Mouse (Mus musculus) hindbrain, embryonic 10.5 days (tissue): ENCODE measurements around the gene Zbtb25. TPM values are rescaled to one million over a fixed set of nuclear protein-coding genes. Genes with fewer than 3 reads are reported as not detected.

Experiments used
- DNase-seq: peaks from one replicate; pipeline ENCODE4 v3.0.0-alpha.2; 2017; ENCODE audit warnings: low spot score
- H3K27ac ChIP-seq: fragments of 300-500 bp; sonication (generic); 2 replicates; pipeline ENCODE4 v1.5.1; 2016; ENCODE audit warnings: mild to moderate bottlenecking, moderate library complexity
- H3K27me3 ChIP-seq: fragments of 300-500 bp; sonication (generic); 2 replicates; pipeline ENCODE4 v1.6.1; 2016; ENCODE audit warnings: mild to moderate bottlenecking; ENCODE audit not compliant: poor library complexity, insufficient read depth, severe bottlenecking
- H3K36me3 ChIP-seq: fragments of 300-500 bp; sonication (generic); 2 replicates; pipeline ENCODE4 v1.6.1; 2016; ENCODE audit warnings: mild to moderate bottlenecking, moderate library complexity
- H3K4me1 ChIP-seq: fragments of 300-500 bp; sonication (generic); replicated peaks from 2 replicates; pipeline ENCODE4 v1.6.1; 2016; ENCODE audit warnings: mild to moderate bottlenecking
- H3K4me3 ChIP-seq: fragments of 300-500 bp; sonication (generic); 2 replicates; pipeline ENCODE4 v1.5.1; 2016; ENCODE audit warnings: mild to moderate bottlenecking, moderate library complexity
- H3K9me3 ChIP-seq: fragments of 300-500 bp; sonication (generic); 2 replicates; pipeline ENCODE4 v1.6.1; 2016; ENCODE audit warnings: mild to moderate bottlenecking, moderate library complexity
- WGBS: fragments of 180-500 bp; shearing (Covaris S2); methylation state at CpG from one replicate; pipeline ENCODE4 v1.1.7; 2016; 5-methylcytosine and 5-hydroxymethylcytosine counted together
- polyA plus RNA-seq: library from polyadenylated mRNA; unstranded; fragments of >200 nt; fragmentation: Nextera tagmentation; extraction: Ambion mirVana; gene quantifications from 2 replicates; pipeline ENCODE4 v1.2.1, GENCODE M21; 2016

The Zbtb25 gene
- polyA plus RNA-seq, 1 experiment from 2014 or later, result 17.9 TPM

- H3K4me1 ChIP-seq, result peaks cover 3% of the 10 kb centered on the region; the same call in 1 of the 2 replicates
- H3K27me3 ChIP-seq, result no peaks in the 10 kb centered on the region
- WGBS, result 48% methylated on average over 1 of the region's 1 CpGs
- no peak overlapping the region for H3K27ac ChIP-seq
- H3K4me3 ChIP-seq, result no peak overlapping the region
- no peaks in the 10 kb centered on the region for H3K9me3 ChIP-seq
- peaks cover 26% of the 10 kb centered on the region for H3K36me3 ChIP-seq
- DNase-seq, result no peak
Observed at GRCm38 (mm10) chr12:76360868-76361267, 8.5 kb downstream of the Zbtb25 start.

- H3K4me3 ChIP-seq, result no peak overlapping the region
- no peak overlapping the region for H3K27ac ChIP-seq
- DNase-seq, result no peak
- no peaks in the 10 kb centered on the region for H3K4me1 ChIP-seq
- H3K36me3 ChIP-seq, result peaks cover 72% of the 10 kb centered on the region
- no peaks in the 10 kb centered on the region for H3K27me3 ChIP-seq
- H3K9me3 ChIP-seq, result no peaks in the 10 kb centered on the region
- 77% methylated on average over 8 of the region's 8 CpGs for WGBS
Observed at GRCm38 (mm10) chr12:76349680-76350220, 19.7 kb downstream of the Zbtb25 start.

- H3K4me1 ChIP-seq, result no peaks in the 10 kb centered on the region
- no peaks in the 10 kb centered on the region for H3K9me3 ChIP-seq
- 80% methylated on average over 6 of the region's 6 CpGs for WGBS
- H3K36me3 ChIP-seq, result peaks cover 56% of the 10 kb centered on the region
- no peak for DNase-seq
- H3K27ac ChIP-seq, result no peak overlapping the region
- H3K27me3 ChIP-seq, result no peaks in the 10 kb centered on the region
- H3K4me3 ChIP-seq, result no peak overlapping the region
Observed at GRCm38 (mm10) chr12:76345759-76346455, 23.5 kb downstream of the Zbtb25 start.

- 13% methylated on average over 4 of the region's 4 CpGs for whole genome bisulfite sequencing
- Histone ChIP-seq H3K9me3 (no peaks in the 10 kb centered on the region), H3K36me3 (peaks cover 18% of the 10 kb centered on the region), H3K27ac (no peak overlapping the region), H3K27me3 (no peaks in the 10 kb centered on the region), H3K4me1 (no peaks in the 10 kb centered on the region), H3K4me3 (no peak overlapping the region)
- DNase-seq, result peak; percentile 18
Observed at GRCm38 (mm10) chr12:76341080-76341479, 28.3 kb downstream of the Zbtb25 start.

- Histone ChIP-seq H3K27ac (no peak overlapping the region), H3K36me3 (no peaks in the 10 kb centered on the region), H3K9me3 (no peaks in the 10 kb centered on the region), H3K4me1 (no peaks in the 10 kb centered on the region), H3K4me3 (no peak overlapping the region), H3K27me3 (no peaks in the 10 kb centered on the region)
- 86% methylated on average over 17 of the region's 17 CpGs for WGBS
- DNase-seq, result no peak
Observed at GRCm38 (mm10) chr12:76336111-76336965, 33.1 kb downstream of the Zbtb25 start.

- H3K27ac ChIP-seq, result no peak overlapping the region
- WGBS, result 86% methylated on average over 5 of the region's 5 CpGs
- no peak overlapping the region for H3K4me3 ChIP-seq
Observed at GRCm38 (mm10) chr12:76335641-76336040, 33.8 kb downstream of the Zbtb25 start.

GRCm38 (mm10) chr12:76333688-76334087, 35.7 kb downstream of the Zbtb25 start:
- Histone ChIP-seq H3K27me3 (no peaks in the 10 kb centered on the region), H3K4me1 (no peaks in the 10 kb centered on the region), H3K4me3 (no peak overlapping the region), H3K9me3 (no peaks in the 10 kb centered on the region), H3K27ac (no peak overlapping the region), H3K36me3 (peaks cover 11% of the 10 kb centered on the region)
- DNase-seq, result no peak
- whole genome bisulfite sequencing, result 93% methylated on average over 5 of the region's 5 CpGs

More at GRCm38 (mm10) chr12:76335641-76336040, 33.8 kb downstream of the Zbtb25 start:
- no peak for DNase-seq
- Histone ChIP-seq H3K4me1 (no peaks in the 10 kb centered on the region), H3K36me3 (0 out of 2 replicates have a peak, but pooled peaks cover 6% of the 10 kb centered on the region), H3K27me3 (no peaks in the 10 kb centered on the region), H3K9me3 (no peaks in the 10 kb centered on the region)

- Histone ChIP-seq H3K4me1 (peaks cover 16% of the 10 kb centered on the region), H3K4me3 (no peak overlapping the region), H3K27me3 (peaks cover 14% of the 10 kb centered on the region), H3K36me3 (peaks cover 22% of the 10 kb centered on the region), H3K27ac (no peak overlapping the region), H3K9me3 (no peaks in the 10 kb centered on the region)
- no peak for DNase-seq
- WGBS, result 90% methylated on average over 6 of the region's 6 CpGs
Observed at GRCm38 (mm10) chr12:76328567-76329354, 40.6 kb downstream of the Zbtb25 start.

- no peak for DNase-seq
- Histone ChIP-seq H3K36me3 (peaks cover 23% of the 10 kb centered on the region), H3K4me1 (peaks cover 16% of the 10 kb centered on the region), H3K27me3 (peaks cover 14% of the 10 kb centered on the region), H3K9me3 (no peaks in the 10 kb centered on the region), H3K27ac (no peak overlapping the region), H3K4me3 (no peak overlapping the region)
- 92% methylated on average over 23 of the region's 23 CpGs for WGBS
Observed at GRCm38 (mm10) chr12:76326437-76327220, 42.8 kb downstream of the Zbtb25 start.

GRCm38 (mm10) chr12:76324679-76325431, 44.5 kb downstream of the Zbtb25 start, which contains the start of gene Akap5:
Gene Akap5 (plus strand): TSS chr12:76324891.
- peak; percentile 91 for DNase-seq
- H3K36me3 ChIP-seq, result peaks cover 34% of the 10 kb centered on the region
- H3K27me3 ChIP-seq, result peaks cover 14% of the 10 kb centered on the region
- peak within 1 kb of the TSS; percentile 87 for H3K27ac ChIP-seq
- H3K9me3 ChIP-seq, result no peaks in the 10 kb centered on the region
- 2% methylated on average over 53 of the region's 53 CpGs for WGBS
- H3K4me1 ChIP-seq, result peaks cover 16% of the 10 kb centered on the region
- peak within 1 kb of the TSS; percentile 70 for H3K4me3 ChIP-seq
